Mouse (Mus musculus) bone marrow, adult 2 months (tissue): ENCODE measurements at regions not wholly inside any gene's neighbourhood (a gene's known extent, or its start where the extent isn't known, plus 50 kb on each side); places are given as distances from the start of the nearest gene placed in this dataset.

Experiments used
- H3K27ac ChIP-seq: fragments of 200-500 bp; 2 replicates; pipeline ENCODE4 v1.5.1; 2012; ENCODE audit warnings: low read depth, mild to moderate bottlenecking, control low read depth, inconsistent platforms, low read length; ENCODE audit not compliant: control insufficient read depth, poor library complexity, insufficient read depth
- H3K4me1 ChIP-seq: fragments of 200-500 bp; 2 replicates; pipeline ENCODE4 v1.6.1; 2011; ENCODE audit warnings: low read length; ENCODE audit not compliant: control insufficient read depth, insufficient read depth
- H3K4me3 ChIP-seq: fragments of 200-500 bp; replicated peaks from 2 replicates; pipeline ENCODE3; 2011; ENCODE audit warnings: mild to moderate bottlenecking, low read depth, low read length, control low read depth; ENCODE audit not compliant: control insufficient read depth
- CTCF ChIP-seq: fragments of 200-500 bp; IDR thresholded peaks from 2 replicates; pipeline ENCODE4 v1.5.1; 2011; ENCODE audit warnings: low read length, control low read depth; ENCODE audit not compliant: control insufficient read depth, insufficient read depth
- POLR2A ChIP-seq: fragments of 200-500 bp; IDR thresholded peaks from 2 replicates; pipeline ENCODE4 v1.6.1; 2011; ENCODE audit warnings: low read depth, mild to moderate bottlenecking, control low read depth, low read length, borderline replicate concordance; ENCODE audit not compliant: control insufficient read depth
- WGBS: fragments of 180-500 bp; shearing (Covaris S2); methylation state at CpG from one replicate; pipeline ENCODE4 v1.1.7; 2018; 5-methylcytosine and 5-hydroxymethylcytosine counted together

GRCm38 (mm10) chr13:57332976-57333375 is 437.2 kb upstream of the Trpc7 start:
- TF ChIP-seq POLR2A: no peak
- TF ChIP-seq CTCF: no peak
- Histone ChIP-seq H3K4me1 (no peaks in the 10 kb centered on the region), H3K27ac (no peak overlapping the region), H3K4me3 (no peak overlapping the region)
- 83% methylated on average over 5 of the region's 5 CpGs for WGBS

GRCm38 (mm10) chr13:57331868-57332267 is 436.1 kb upstream of the Trpc7 start:
- no peak overlapping the region for H3K27ac ChIP-seq
- WGBS: 51% methylated on average over 5 of the region's 5 CpGs
- no peaks in the 10 kb centered on the region for H3K4me1 ChIP-seq
- no peak overlapping the region for H3K4me3 ChIP-seq
- TF ChIP-seq CTCF (no peak), POLR2A (no peak)

GRCm38 (mm10) chr13:57325306-57325925 is 429.6 kb upstream of the Trpc7 start:
- no peak overlapping the region for H3K4me3 ChIP-seq
- WGBS: 84% methylated on average over 6 of the region's 6 CpGs
- TF ChIP-seq CTCF: no peak
- TF ChIP-seq POLR2A: no peak
- no peaks in the 10 kb centered on the region for H3K4me1 ChIP-seq
- no peak overlapping the region for H3K27ac ChIP-seq

GRCm38 (mm10) chr13:57316211-57317005 is 420.6 kb upstream of the Trpc7 start:
- TF ChIP-seq POLR2A (no peak), CTCF (no peak)
- Histone ChIP-seq H3K27ac (no peak overlapping the region), H3K4me1 (no peaks in the 10 kb centered on the region), H3K4me3 (no peak overlapping the region)
- 45% methylated on average over 11 of the region's 11 CpGs for WGBS

- Histone ChIP-seq H3K4me3 (no peak overlapping the region), H3K27ac (no peak overlapping the region), H3K4me1 (no peaks in the 10 kb centered on the region)
- TF ChIP-seq CTCF (no peak), POLR2A (no peak)
- 64% methylated on average over 9 of the region's 9 CpGs for WGBS
These were observed 418.7 kb upstream of the Trpc7 start for GRCm38 (mm10) chr13:57314512-57314911.

- TF ChIP-seq CTCF (no peak), POLR2A (no peak)
- Histone ChIP-seq H3K4me1 (no peaks in the 10 kb centered on the region), H3K27ac (no peak overlapping the region), H3K4me3 (no peak overlapping the region)
- 56% methylated on average over 2 of the region's 2 CpGs for WGBS
These were observed 417.9 kb upstream of the Trpc7 start for GRCm38 (mm10) chr13:57313731-57314130.

- H3K27ac ChIP-seq: no peak overlapping the region
- H3K4me3 ChIP-seq: no peak overlapping the region
- no peaks in the 10 kb centered on the region for H3K4me1 ChIP-seq
- TF ChIP-seq POLR2A: no peak
- no peak for TF ChIP-seq CTCF
- 35% methylated on average over 2 of the region's 2 CpGs for WGBS
These were observed 415.4 kb upstream of the Trpc7 start for GRCm38 (mm10) chr13:57311235-57311634.

- no peak for TF ChIP-seq POLR2A
- TF ChIP-seq CTCF: no peak
- 65% methylated on average over 4 of the region's 4 CpGs for WGBS
- H3K27ac ChIP-seq: no peak overlapping the region
- H3K4me1 ChIP-seq: no peaks in the 10 kb centered on the region
- H3K4me3 ChIP-seq: no peak overlapping the region
These were observed 413.8 kb upstream of the Trpc7 start for GRCm38 (mm10) chr13:57309618-57310017.
